Mouse (Mus musculus): Measurements from ENCODE around the gene Upb1. TPM values are rescaled to one million over a fixed set of nuclear protein-coding genes. Genes with fewer than 3 reads are reported as not detected.
"Not testable (repeated sequence)": the region's sequence is repeated elsewhere in the genome, so short reads cannot be mapped to it uniquely, and the experiment has no call there.

Upb1 gene
- polyA plus RNA-seq, 1 experiment from 2014 or later: 0.10 TPM

- no peak for ATAC-seq (ENCODE audit: low FRiP score)
- 58% methylated on average over 8 of the region's 8 CpGs for WGBS
Measured at GRCm38 (mm10) chr10:75445030-75445429, 44.1 kb downstream of the Upb1 start.

DNA sequence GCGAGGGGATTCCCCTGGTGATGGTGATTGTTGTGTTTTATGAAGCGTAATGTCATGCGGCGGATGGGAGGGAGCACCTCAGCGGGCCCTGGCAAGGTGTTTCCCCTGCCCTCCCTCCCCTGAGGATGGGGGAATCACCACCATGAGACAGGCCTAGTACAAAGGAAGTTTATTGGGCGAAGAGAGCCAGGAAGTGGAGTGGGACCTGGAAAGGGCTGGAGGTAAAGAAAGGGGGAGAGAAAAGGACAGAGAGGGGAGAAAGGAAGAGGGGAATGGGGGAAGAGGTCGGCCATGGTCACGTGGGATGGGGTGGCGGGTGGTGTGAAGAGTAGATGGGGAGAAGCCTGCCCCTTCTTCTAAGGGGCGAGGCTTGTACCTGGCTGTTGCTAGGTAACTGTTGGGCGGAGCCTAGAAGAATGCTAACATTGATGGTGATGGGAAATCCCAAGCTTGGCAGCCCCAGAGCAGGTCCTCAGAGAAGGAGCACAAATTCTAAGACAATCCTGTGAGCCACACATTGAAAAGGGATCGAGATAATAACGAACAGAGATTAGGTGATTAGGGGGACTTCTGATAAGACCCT is 45.7 kb downstream of the Upb1 start:
- H3K4me1 ChIP-seq (replicated peaks): peaks cover 20% of the 10 kb centered on the region
- 66% methylated on average over 13 of the region's 13 CpGs for WGBS
- H3K27ac ChIP-seq: no peak overlapping the region
- no peak overlapping the region for H3K4me2 ChIP-seq
- no peak overlapping the region for H3K4me3 ChIP-seq
- no peaks in the 10 kb centered on the region for H3K36me3 ChIP-seq
- no peaks in the 10 kb centered on the region for H3K27me3 ChIP-seq
- no peak for ATAC-seq (ENCODE audit: low FRiP score)
- no peak overlapping the region for H3K9ac ChIP-seq
- no peaks in the 10 kb centered on the region for H3K9me3 ChIP-seq

More at GRCm38 (mm10) chr10:75445030-75445429, 44.1 kb downstream of the Upb1 start:
- Histone ChIP-seq H3K4me1 (replicated peaks) (0 out of 2 replicates have a peak, but pooled peaks cover 9% of the 10 kb centered on the region), H3K9ac (no peak overlapping the region), H3K36me3 (no peaks in the 10 kb centered on the region), H3K27ac (0 out of 2 replicates have a peak overlapping the region, but pooled peaks have one; percentile 35), H3K4me2 (no peak overlapping the region), H3K9me3 (no peaks in the 10 kb centered on the region), H3K4me3 (no peak overlapping the region), H3K27me3 (no peaks in the 10 kb centered on the region)

DNA sequence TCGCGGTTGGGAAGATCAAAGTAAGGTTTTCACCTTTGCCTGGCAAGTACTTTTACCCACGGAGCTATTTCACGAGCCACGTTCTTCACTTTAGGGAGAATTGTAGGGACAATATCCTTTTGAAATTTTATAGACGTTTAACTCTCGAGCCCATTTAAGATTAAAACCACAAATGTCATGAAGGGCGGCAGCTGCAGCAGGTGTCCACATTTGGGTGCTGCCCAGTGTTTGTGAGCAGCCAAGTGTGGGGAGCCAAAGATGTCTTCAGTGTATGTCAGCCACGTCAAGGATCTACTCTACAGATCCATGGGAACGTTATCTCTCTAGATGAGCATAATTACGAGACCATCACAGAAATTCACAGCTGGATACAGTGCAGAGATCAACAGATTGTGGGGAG is 46.6 kb downstream of the Upb1 start:
- Histone ChIP-seq H3K4me3 (no peak overlapping the region), H3K9me3 (no peaks in the 10 kb centered on the region), H3K4me1 (replicated peaks) (peaks cover 25% of the 10 kb centered on the region), H3K9ac (no peak overlapping the region), H3K27ac (no peak overlapping the region), H3K36me3 (no peaks in the 10 kb centered on the region), H3K4me2 (no peak overlapping the region), H3K27me3 (no peaks in the 10 kb centered on the region)
- 88% methylated on average over 11 of the region's 11 CpGs for WGBS
- no peak for ATAC-seq (ENCODE audit: low FRiP score)

DNA sequence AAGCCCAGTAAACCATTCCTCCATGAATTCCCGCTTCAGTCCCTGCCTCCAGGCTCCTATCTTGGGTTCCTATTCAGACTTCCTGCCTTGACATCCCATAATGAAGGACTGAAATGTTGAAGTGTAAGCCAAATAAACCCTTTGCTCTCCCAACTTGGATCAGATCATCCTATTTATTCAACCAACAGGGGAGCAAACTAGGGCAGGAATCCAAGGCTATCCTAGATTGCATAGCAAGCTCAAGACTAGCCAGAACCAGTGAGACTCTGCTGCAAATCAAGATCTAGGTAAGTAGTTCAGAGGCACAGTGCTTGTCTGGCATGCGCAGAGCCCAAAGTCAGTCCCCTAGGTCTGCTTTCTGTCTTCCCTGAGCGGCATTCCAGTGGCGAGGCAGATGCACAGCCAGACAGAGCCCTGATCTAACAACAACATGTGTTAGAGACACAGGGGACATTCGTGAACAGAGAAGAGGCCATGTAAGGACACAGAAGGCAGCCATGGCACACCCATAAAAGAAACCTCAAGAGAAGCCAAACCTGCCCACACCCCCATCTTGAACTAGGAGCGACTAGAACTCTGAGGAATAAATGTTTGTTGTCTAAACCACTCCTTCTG is 48.0 kb downstream of the Upb1 start:
- Histone ChIP-seq H3K36me3 (no peaks in the 10 kb centered on the region), H3K4me2 (no peak overlapping the region), H3K9me3 (no peaks in the 10 kb centered on the region), H3K27ac (no peak overlapping the region), H3K27me3 (no peaks in the 10 kb centered on the region), H3K4me3 (no peak overlapping the region), H3K4me1 (replicated peaks) (peaks cover 25% of the 10 kb centered on the region), H3K9ac (no peak overlapping the region)
- 84% methylated on average over 6 of the region's 6 CpGs for WGBS
- ATAC-seq (ENCODE audit: low FRiP score): no peak

DNA sequence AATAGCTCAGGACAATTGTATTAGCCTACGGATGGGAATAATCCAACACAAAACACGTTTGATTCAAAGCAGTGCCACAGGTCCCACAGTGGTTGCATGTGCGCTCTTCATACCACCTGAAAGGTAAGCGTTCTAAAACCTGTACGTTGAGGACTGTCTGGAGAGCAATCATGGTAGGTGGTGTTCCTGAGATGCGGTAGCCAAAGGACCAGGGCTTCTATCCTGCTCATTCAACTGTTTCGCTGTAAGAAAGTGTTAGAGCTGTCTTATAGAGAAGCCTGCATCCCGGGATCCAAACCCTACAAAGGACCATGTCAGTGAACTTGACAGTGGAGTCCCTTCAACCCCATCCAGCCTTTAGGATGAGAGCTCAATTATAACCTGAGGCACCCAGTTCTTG is 49.4 kb downstream of the Upb1 start:
- WGBS: 90% methylated on average over 8 of the region's 8 CpGs
- ATAC-seq (ENCODE audit: low FRiP score): no peak
- H3K4me1 ChIP-seq (replicated peaks): peaks cover 16% of the 10 kb centered on the region
- H3K9ac ChIP-seq: no peak overlapping the region
- H3K27me3 ChIP-seq: no peaks in the 10 kb centered on the region
- H3K4me3 ChIP-seq: no peak overlapping the region
- no peaks in the 10 kb centered on the region for H3K36me3 ChIP-seq
- H3K9me3 ChIP-seq: no peaks in the 10 kb centered on the region
- H3K27ac ChIP-seq: no peak overlapping the region
- H3K4me2 ChIP-seq: no peak overlapping the region

DNA sequence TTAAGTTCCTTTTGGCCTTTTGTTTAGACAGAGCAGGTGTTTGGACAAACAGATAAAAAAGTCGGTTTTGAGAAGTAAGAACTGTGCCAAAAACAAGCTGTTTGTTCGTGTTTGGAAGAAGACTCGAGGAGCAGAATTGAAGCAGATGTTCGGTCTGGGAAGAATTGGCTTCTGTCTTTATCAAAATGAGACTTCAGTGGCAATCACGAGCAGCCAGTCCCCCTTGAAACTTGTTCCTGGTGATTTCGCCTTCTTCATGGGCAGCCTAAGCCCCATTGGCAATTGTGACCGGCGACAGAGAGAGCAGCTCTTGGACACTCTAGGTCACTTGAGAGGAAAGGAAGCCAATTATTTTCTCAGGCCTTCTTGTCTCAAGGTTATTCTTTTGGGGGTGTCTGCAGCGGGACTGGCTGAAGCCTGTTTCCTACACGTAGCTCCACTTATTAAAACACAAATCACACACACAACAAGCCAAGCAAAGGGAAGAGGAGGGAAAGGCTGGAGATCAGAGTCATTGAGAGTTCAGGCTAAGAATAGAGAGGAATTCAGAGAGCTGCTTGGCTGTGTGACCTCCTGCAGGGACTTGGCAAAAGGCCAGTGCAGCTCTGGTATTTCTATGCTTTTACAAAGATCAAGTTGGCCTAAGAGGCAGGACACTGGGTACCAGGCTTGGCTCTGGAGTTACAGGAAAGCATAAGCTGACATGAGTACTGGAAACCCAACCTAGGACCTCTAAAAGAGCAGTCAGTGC is 50.3 kb downstream of the Upb1 start:
- Histone ChIP-seq H3K4me3 (no peak overlapping the region), H3K4me2 (no peak overlapping the region), H3K4me1 (replicated peaks) (peaks cover 16% of the 10 kb centered on the region), H3K36me3 (no peaks in the 10 kb centered on the region), H3K27ac (peak overlapping the region; percentile 10), H3K27me3 (no peaks in the 10 kb centered on the region), H3K9me3 (no peaks in the 10 kb centered on the region), H3K9ac (no peak overlapping the region)
- peak; percentile 75 for ATAC-seq (ENCODE audit: low FRiP score)
- WGBS: 31% methylated on average over 10 of the region's 10 CpGs

DNA sequence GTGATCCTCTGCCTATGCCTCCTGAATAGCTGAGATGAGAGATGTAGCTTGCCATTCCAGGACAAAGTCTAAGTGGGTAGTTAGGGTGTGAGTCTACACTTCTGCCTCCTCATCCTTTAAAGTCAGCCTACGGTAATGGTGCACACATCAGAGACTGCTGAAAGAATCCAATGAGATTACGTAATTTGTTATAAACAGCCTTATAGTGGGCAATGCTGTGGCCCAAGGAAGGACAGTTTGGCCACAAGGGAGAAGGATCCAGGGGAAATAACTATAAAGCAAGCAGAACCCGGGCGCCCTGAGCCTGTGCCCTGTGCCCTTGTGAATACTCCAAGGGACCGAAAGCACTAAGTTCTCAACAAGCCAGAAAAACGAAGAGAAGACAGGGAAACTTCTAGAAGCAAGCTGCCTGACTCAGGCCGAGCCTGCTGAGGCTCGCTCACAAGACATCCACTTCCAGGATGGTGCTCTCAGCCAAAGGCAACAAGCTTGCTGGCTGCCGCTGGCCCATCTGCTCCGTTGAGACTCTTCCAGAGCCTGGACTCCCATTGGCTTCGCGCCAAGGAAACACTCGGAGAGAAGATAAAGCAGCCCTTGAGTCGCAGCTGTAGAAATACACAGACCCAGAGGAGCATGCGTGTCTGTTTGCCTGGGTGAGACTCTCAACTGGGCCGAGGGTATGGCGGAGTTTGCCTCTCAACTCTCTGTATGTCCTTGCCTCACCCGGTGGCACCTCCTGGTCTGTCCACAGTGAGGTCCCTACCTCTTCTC is 55.3 kb downstream of the Upb1 start:
- H3K4me1 ChIP-seq (replicated peaks); H3K9me3 ChIP-seq; H3K27ac ChIP-seq; H3K4me2 ChIP-seq; H3K9ac ChIP-seq; H3K36me3 ChIP-seq; H3K4me3 ChIP-seq; H3K27me3 ChIP-seq: not testable (repeated sequence)
- WGBS: 75% methylated on average over 11 of the region's 18 CpGs
- ATAC-seq (ENCODE audit: low FRiP score): peak; percentile 43; the same call in 1 of the 2 replicates

GRCm38 (mm10) chr10:75457852-75458251 is 56.9 kb downstream of the Upb1 start:
- no peak overlapping the region for H3K4me2 ChIP-seq
- no peaks in the 10 kb centered on the region for H3K27me3 ChIP-seq
- H3K36me3 ChIP-seq: no peaks in the 10 kb centered on the region
- no peak overlapping the region for H3K4me3 ChIP-seq
- no peaks in the 10 kb centered on the region for H3K4me1 ChIP-seq (replicated peaks)
- no peak overlapping the region for H3K9ac ChIP-seq
- H3K9me3 ChIP-seq: no peaks in the 10 kb centered on the region
- ATAC-seq (ENCODE audit: low FRiP score): no peak
- 54% methylated on average over 1 of the region's 1 CpGs for WGBS
- no peak overlapping the region for H3K27ac ChIP-seq

- no peak overlapping the region for H3K27ac ChIP-seq
- H3K9ac ChIP-seq: no peak overlapping the region
- H3K9me3 ChIP-seq: no peaks in the 10 kb centered on the region
- H3K36me3 ChIP-seq: no peaks in the 10 kb centered on the region
- no peak for ATAC-seq (ENCODE audit: low FRiP score)
- no peaks in the 10 kb centered on the region for H3K4me1 ChIP-seq (replicated peaks)
- WGBS: 89% methylated on average over 4 of the region's 4 CpGs
- H3K4me3 ChIP-seq: no peak overlapping the region
- H3K27me3 ChIP-seq: no peaks in the 10 kb centered on the region
- no peak overlapping the region for H3K4me2 ChIP-seq
Measured at GRCm38 (mm10) chr10:75458329-75458728, 57.4 kb downstream of the Upb1 start.

DNA sequence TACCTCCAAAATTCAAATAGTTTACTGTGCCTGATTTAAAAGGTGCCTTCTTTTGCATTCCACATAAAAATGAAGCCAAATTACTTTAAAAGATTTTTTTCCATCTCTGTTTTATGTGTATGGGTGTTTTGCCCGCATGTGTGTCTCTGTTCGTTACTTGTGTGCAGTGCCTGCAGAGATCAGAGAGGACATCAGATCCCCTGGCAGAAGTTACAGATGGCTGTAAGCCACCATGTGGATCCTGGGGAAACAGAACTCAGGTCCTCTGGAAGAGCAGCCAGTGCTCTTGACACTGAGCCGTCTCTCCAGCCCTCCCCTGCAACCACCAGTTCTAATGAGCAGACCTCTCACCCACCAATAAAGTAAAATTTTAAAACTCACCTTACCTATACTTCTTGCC is 61.8 kb downstream of the Upb1 start:
- H3K4me2 ChIP-seq: no peak overlapping the region
- no peaks in the 10 kb centered on the region for H3K27me3 ChIP-seq
- WGBS: 79% methylated on average over 3 of the region's 3 CpGs
- no peaks in the 10 kb centered on the region for H3K9me3 ChIP-seq
- H3K36me3 ChIP-seq: no peaks in the 10 kb centered on the region
- H3K27ac ChIP-seq: no peak overlapping the region
- no peak overlapping the region for H3K9ac ChIP-seq
- no peak overlapping the region for H3K4me3 ChIP-seq
- H3K4me1 ChIP-seq (replicated peaks): 0 out of 2 replicates have a peak, but pooled peaks cover 2% of the 10 kb centered on the region
- ATAC-seq (ENCODE audit: low FRiP score): no peak

DNA sequence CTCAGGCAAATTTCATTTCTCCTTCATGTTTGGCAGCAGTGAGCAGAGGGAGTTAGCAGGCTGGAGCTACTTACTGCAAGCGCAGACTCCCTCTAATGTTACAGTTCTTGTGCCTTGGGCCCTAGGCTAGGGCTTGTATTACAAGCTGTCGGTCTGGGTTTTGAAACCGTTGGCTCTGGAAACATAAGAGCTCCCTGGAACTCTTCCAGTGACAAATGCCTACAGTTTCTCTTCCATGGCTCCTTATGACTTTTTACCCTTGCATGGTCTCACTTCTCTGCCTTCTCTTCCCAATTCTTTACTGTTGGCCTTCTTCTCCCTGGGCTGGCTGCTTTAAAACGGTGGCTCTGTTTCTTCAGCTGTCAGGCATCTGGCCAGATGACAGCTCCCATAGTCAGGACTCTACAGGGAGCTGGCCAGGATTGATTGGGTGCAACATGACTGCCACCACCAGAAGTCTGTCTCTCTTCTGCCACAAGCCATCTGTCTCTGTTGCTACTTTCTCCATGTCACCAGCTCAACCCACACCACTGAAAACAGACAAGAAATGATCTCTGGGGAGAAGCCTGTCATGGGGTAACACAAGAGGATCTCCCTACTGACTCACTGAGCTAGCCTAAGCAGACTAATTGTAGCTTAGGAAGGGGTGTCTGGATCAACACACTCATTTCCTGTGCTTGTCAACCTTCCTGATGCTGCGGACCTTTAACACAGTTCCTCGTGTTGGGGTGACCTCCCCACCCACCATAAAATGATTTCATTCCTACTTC is 65.1 kb downstream of the Upb1 start:
- Histone ChIP-seq H3K4me2 (no peak overlapping the region), H3K4me1 (replicated peaks) (0 out of 2 replicates have a peak, but pooled peaks cover 2% of the 10 kb centered on the region), H3K9ac (no peak overlapping the region), H3K4me3 (no peak overlapping the region), H3K27me3 (no peaks in the 10 kb centered on the region), H3K36me3 (no peaks in the 10 kb centered on the region), H3K9me3 (no peaks in the 10 kb centered on the region), H3K27ac (no peak overlapping the region)
- 75% methylated on average over 6 of the region's 6 CpGs for WGBS
- no peak for ATAC-seq (ENCODE audit: low FRiP score)

DNA sequence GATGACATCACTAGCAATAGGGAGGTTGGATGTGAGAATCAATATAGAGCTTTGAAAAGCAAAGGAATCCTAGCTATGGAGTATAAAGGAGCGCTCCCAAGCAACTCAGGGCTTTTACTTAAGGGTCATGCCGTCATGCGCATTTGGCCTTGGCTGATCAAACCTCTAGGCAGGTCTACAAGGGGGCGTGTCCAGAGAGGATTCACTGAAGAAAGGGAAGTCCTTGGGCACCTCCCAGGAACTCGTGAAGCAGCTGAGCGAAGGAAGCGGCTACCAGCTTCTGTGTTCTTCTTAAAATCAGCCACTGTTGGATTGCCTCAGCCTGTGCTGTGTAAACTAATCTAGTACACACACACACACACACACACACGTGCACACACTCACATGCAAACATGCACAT is 72.5 kb downstream of the Upb1 start:
- H3K36me3 ChIP-seq: no peaks in the 10 kb centered on the region
- H3K9ac ChIP-seq: no peak overlapping the region
- H3K27ac ChIP-seq: no peak overlapping the region
- no peak overlapping the region for H3K4me3 ChIP-seq
- H3K4me1 ChIP-seq (replicated peaks): peaks cover 7% of the 10 kb centered on the region
- WGBS: 81% methylated on average over 8 of the region's 8 CpGs
- no peaks in the 10 kb centered on the region for H3K9me3 ChIP-seq
- H3K27me3 ChIP-seq: no peaks in the 10 kb centered on the region
- no peak overlapping the region for H3K4me2 ChIP-seq
- ATAC-seq (ENCODE audit: low FRiP score): no peak
